ENCODE assay signal across 9 mouse cellular contexts in the genomic region with DNA sequence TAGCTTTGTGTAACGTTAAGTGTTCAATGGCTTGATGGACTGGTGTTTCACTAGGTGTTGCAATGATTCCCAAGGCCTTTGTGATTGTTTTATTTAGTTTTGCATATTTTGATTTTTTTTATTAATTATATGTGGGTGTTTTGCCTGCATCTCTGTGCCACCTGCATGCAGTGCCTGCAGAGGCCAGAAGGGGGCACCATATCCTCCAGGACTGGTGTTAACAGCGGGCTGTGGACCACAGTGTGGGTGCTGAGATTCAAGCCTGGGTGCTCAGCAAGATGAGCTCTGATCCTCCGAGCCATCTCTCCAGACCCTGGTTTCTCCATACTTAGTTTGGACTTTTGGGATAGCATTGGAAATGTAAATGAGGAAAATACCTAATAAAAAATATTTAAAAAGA.
DNase-seq lines count a peak whose midpoint lies in the region; ATAC-seq and TF ChIP-seq lines count a peak whose summit lies in the region.
"Had no signal": no experiment of that assay in that cellular context is flagged by ENCODE, and none has a peak within 500 bp of the region (broad histone marks: within the 10 kb centered on the region; RNA-seq: fewer than 3 reads in every experiment).

No protein-coding gene starts in this region.

- no peak for TF ChIP-seq POLR2A in ES-Bruce4 (IDR thresholded peaks at IDR 0.05; ENCODE audit: insufficient read depth, low read length)
- TF ChIP-seq POLR2A in bone marrow macrophage, adult 2 months (IDR thresholded peaks at IDR 0.05; ENCODE audit: borderline replicate concordance, low read depth, low read length), result no peak
- TF ChIP-seq POLR2A in small intestine, adult 2 months (IDR thresholded peaks at IDR 0.05; ENCODE audit: low read depth, low read length), result no peak

- no peak overlapping the region for H3K27ac ChIP-seq in layer of hippocampus, adult 2 months
- H3K27ac ChIP-seq in ES-Bruce4 (ENCODE audit: insufficient read depth, low read length), result no peak overlapping the region
- H3K27ac ChIP-seq in bone marrow macrophage, adult 2 months (ENCODE audit: insufficient read depth, low read depth, low read length), result no peak overlapping the region
- H3K27ac ChIP-seq in small intestine, adult 2 months (ENCODE audit: insufficient read depth, low read depth, low read length), result no peak overlapping the region

- 90% methylated on average over 3 of the region's 3 CpGs for WGBS in small intestine, adult 2 months

- H3K4me3 ChIP-seq in layer of hippocampus, adult 2 months, result no peak overlapping the region
- H3K4me3 ChIP-seq in ES-Bruce4 (ENCODE audit: low read depth, low read length), result no peak overlapping the region
- no peak overlapping the region for H3K4me3 ChIP-seq in bone marrow macrophage, adult 2 months (ENCODE audit: insufficient read depth, low read length)
- H3K4me3 ChIP-seq in small intestine, adult 2 months (ENCODE audit: low read depth, low read length), result no peak overlapping the region

- H3K36me3 ChIP-seq in ES-Bruce4 (ENCODE audit: control insufficient read depth, insufficient read depth, low read length, poor library complexity, severe bottlenecking), result no peaks in the 10 kb centered on the region
- H3K36me3 ChIP-seq in small intestine, adult 2 months (ENCODE audit: control insufficient read depth, insufficient read depth, low read length), result no peaks in the 10 kb centered on the region

- intact Hi-C loops in left cerebral cortex, postnatal 10 days (cut with DNase I), result no loop called here

- no peak overlapping the region for H3K9ac ChIP-seq in ES-Bruce4 (ENCODE audit: low read depth, poor library complexity, severe bottlenecking)

- no peak for DNase-seq in layer of hippocampus, adult 2 months (ENCODE audit: low spot score in 2 of 2)
- DNase-seq in layer of hippocampus, postnatal 10 days (ENCODE audit: low spot score in 2 of 2), result no peak
- DNase-seq in left cerebral cortex, postnatal 10 days (ENCODE audit: extremely low spot score in 1 of 2, low spot score in 2 of 2), result no peak
- DNase-seq: gastrocnemius, postnatal 10 days had no signal

- H3K27me3 ChIP-seq in ES-Bruce4 (ENCODE audit: control insufficient read depth, insufficient read depth, low read length, poor library complexity, severe bottlenecking), result no peaks in the 10 kb centered on the region
- no peaks in the 10 kb centered on the region for H3K27me3 ChIP-seq in small intestine, adult 2 months (ENCODE audit: control insufficient read depth, insufficient read depth, low read length)

- H3K4me1 ChIP-seq in ES-Bruce4 (ENCODE audit: control insufficient read depth, insufficient read depth, low read length), result no peaks in the 10 kb centered on the region
- peaks cover 14% of the 10 kb centered on the region for H3K4me1 ChIP-seq in bone marrow macrophage, adult 2 months (ENCODE audit: control insufficient read depth, insufficient read depth, low read length)
- peaks cover 15% of the 10 kb centered on the region; the same call in 1 of the 2 replicates for H3K4me1 ChIP-seq in small intestine, adult 2 months (ENCODE audit: control insufficient read depth, insufficient read depth, insufficient read length, low read length)

- ATAC-seq in monocyte, adult 5-6 weeks (replicated peaks; ENCODE audit: insufficient number of reproducible peaks, low FRiP score, low TSS enrichment, poor library complexity, severe bottlenecking), result no peak
- ATAC-seq: midbrain, embryonic 16.5 days had no signal

- H3K9me3 ChIP-seq in ES-Bruce4 (replicated peaks; ENCODE audit: control insufficient read depth, insufficient read depth, low read length, poor library complexity, severe bottlenecking), result no peaks in the 10 kb centered on the region

- peak; percentile 83 for TF ChIP-seq CTCF in layer of hippocampus, adult 2 months (conservative IDR thresholded peaks at IDR 0.05)
- peak; percentile 86 for TF ChIP-seq CTCF in ES-Bruce4 (IDR thresholded peaks at IDR 0.05; ENCODE audit: low read depth, low read length)
- peak; percentile 87 for TF ChIP-seq CTCF in bone marrow macrophage, adult 2 months (IDR thresholded peaks at IDR 0.05; ENCODE audit: low read depth, low read length)
- peak; percentile 75; the same call in 1 of the 2 replicates for TF ChIP-seq CTCF in small intestine, adult 2 months (IDR thresholded peaks at IDR 0.05; ENCODE audit: extremely low read depth, insufficient read length, insufficient replicate concordance, low read depth, low read length)

- no peak for TF ChIP-seq EP300 in ES-Bruce4 (IDR thresholded peaks at IDR 0.05; ENCODE audit: insufficient read depth, low read depth, low read length)
